Mouse (Mus musculus) liver, adult 2 months (tissue): ENCODE results near the gene Pgam1.

Source experiments
- CTCF ChIP-seq: fragments of 200-500 bp; IDR thresholded peaks from 2 replicates; pipeline ENCODE4 v1.5.1; 2011; ENCODE audit warnings: low read depth, low read length, control low read depth
- POLR2A ChIP-seq: fragments of 200-500 bp; IDR thresholded peaks from 2 replicates; pipeline ENCODE4 v1.6.1; 2011; ENCODE audit warnings: low read length, control low read depth; ENCODE audit not compliant: insufficient read depth; ENCODE audit errors: extremely low read depth

GRCm38 (mm10) chr19:41910396-41910795, 1.3 kb upstream of the Pgam1 start:
- TF ChIP-seq CTCF (no peak), POLR2A (no peak)
